Mouse (Mus musculus) megakaryocyte, embryonic 14.5 days (primary cell): ENCODE measurements at regions not wholly inside any gene's neighbourhood (a gene's known extent, or its start where the extent isn't known, plus 50 kb on each side); places are given as distances from the start of the nearest gene placed in this dataset.

Source experiments
- FLI1 ChIP-seq: IDR thresholded peaks from 2 replicates; pipeline ENCODE4 v1.6.1; 2012; ENCODE audit warnings: low read length, inconsistent platforms, mixed read lengths
- GATA1 ChIP-seq: IDR thresholded peaks from 3 replicates; pipeline ENCODE4 v1.6.1; 2012; ENCODE audit warnings: mixed read lengths, low read length, inconsistent platforms, borderline replicate concordance

GRCm38 (mm10) chr3:37934236-37934635, 209.9 kb upstream of the Gm5148 start:
- TF ChIP-seq GATA1 (no peak), FLI1 (no peak)
